Mouse (Mus musculus) embryonic stem cell, embryonic (primary cell): ENCODE results near the gene Tnfaip8l2.
"Not testable (repeated sequence)": the region's sequence is repeated elsewhere in the genome, so short reads cannot be mapped to it uniquely, and the experiment has no call there.

ENCODE experiments used
- CTCF ChIA-PET, 4 experiments: fragments of 300-600 bp in 2 of 4; fragments of 350-600 bp in 2 of 4; sonication (Branson Sonifier 250); formaldehyde crosslinking; loops; one replicate each; lab custom pipeline; 2022; ENCODE audit warnings: inconsistent platforms in 2 of 4; lab: Charles Lee
- POLR2A ChIA-PET, 4 experiments: fragments of 300-600 bp in 2 of 4; fragments of 350-600 bp in 2 of 4; sonication (Branson Sonifier 250); formaldehyde crosslinking; loops; one replicate each; lab custom pipeline; 2022; ENCODE audit warnings: antibody characterized with exemption in 4 of 4, inconsistent platforms in 1 of 4; lab: Charles Lee

Gene Tnfaip8l2

DNA sequence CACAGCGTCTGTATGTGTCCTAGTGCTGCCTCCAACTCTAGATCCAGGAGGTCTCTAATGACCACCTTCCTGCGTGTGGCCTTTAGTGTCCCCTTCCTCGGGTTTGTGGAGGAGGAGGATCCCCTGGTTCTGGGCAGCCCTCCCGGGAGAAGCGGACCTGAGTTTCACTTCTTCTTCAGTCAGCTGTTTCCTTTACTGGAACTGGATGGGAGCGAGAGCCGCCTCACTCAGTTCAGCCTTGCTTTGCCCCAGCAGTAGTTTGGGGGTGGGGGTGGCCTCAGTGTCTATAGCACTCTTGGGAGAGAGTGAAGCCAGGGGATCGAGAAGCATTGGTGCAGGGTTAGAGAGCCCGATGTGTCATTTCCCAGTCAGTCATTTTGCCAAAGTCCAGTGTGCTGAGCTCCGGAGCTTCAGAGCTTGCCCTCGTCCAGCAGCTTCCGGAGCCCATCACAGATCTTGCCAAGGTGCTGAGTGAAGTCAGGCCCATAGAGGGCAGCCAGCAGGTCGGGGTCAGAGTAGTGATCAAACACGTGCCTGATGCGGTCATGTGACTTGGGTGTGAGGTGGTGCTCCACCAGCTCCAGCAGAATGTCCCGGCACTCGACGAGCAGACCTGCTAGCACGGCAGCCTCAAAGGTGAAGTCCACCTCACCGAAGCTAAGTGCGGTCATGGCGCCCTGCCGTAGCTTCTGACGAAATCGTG is 2.4 kb downstream of the Tnfaip8l2 start:
- ChIA-PET POLR2A (interaction anchor here (0.6 to 2.9 kb wide), 47 partner anchors 11 to 171 kb away, joined by 3 to 18 read pairs (median 4); partner anchors contain the start of genes Pip5k1a (in 3 of the 4), Sema6c (in 3 of the 4), Gabpb2 (in 2 of the 4) and Vps72 (in 2 of the 4)), CTCF (interaction anchor here in 2 of 4 experiments (0.7 to 1.9 kb wide), 14 partner anchors 11 to 124 kb away, joined by 3 to 9 read pairs (median 4); partner anchors contain the start of genes Gabpb2 (in 1 of the 2), Sema6c (in 1 of the 2), Tmod4 (in 1 of the 2) and Vps72 (in 1 of the 2))

- POLR2A ChIA-PET: interaction anchor here in 3 of 4 experiments (0.6 to 1.7 kb wide), 6 partner anchors 24 to 147 kb away, joined by 3 to 5 read pairs (median 4); partner anchors contain the start of gene Vps72 (in 1 of the 3)
- CTCF ChIA-PET: no interaction called here
Observed at GRCm38 (mm10) chr3:95136336-95136735, 5.8 kb downstream of the Tnfaip8l2 start.

DNA sequence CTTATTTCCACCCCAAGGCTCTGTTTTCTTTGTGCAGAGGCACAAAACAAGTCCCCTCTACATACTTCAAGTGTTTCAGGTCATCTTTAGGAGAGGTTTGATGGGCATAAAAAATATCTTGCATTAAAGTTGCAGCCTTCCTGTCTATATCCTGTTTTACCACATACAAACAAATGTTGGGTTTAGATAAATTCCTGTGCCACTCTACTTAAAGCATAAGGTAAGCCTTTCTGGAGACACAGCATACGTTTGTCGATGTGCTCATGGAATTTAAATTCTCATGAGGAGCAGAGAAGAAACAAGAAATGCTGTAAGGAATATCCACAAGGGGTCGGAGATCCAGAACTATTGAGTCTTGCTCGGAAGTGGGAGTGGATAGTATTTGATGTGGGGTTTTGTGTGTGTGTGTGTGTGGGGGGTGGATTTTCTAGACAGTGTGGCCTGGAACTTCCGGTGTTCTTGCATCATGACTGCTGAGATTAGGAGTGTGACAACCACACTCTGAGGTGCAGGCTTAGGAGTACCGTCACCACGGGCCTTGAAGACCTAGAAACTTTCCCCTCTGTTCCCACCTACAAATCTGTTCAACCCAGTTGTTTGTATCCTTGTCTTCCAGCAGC is 6.6 kb downstream of the Tnfaip8l2 start:
- CTCF ChIA-PET: interaction anchor here in 1 of 4 experiments (0.5 kb wide), 1 partner anchor 82 kb away, joined by 8 read pairs; no protein-coding TSS in a partner anchor
- POLR2A ChIA-PET: interaction anchor here in 3 of 4 experiments (0.6 to 1.7 kb wide), 7 partner anchors 14 to 120 kb away, joined by 3 to 7 read pairs (median 3); partner anchors contain the start of genes Gabpb2 (in 1 of the 3) and Vps72 (in 1 of the 3)

DNA sequence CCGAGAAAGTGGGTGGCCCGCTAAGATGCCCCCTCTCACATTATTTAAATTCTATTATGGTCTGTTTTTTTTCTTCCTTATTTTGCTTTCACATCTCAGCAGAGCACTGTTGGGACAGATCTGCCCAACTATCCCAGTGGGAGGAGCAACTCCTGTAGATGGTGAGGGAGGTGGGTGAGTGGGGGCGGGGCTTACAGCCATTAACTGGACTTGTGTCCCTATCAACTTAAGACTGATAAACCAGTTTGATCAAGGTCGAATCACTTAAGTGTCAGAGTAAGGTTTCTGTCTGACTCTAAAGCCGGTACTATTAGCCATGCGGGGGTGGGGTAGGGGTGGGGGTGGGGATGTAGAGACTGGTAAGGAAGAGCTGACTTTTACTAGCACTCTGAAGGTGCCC is 7.1 kb downstream of the Tnfaip8l2 start:
- POLR2A ChIA-PET: interaction anchor here in 2 of 4 experiments (0.7 to 1.7 kb wide), 5 partner anchors 15 to 119 kb away, joined by 3 to 7 read pairs (median 3); partner anchors contain the start of genes Gabpb2 (in 1 of the 2) and Vps72 (in 1 of the 2)
- CTCF ChIA-PET: interaction anchor here in 1 of 4 experiments (0.5 kb wide), 1 partner anchor 81 kb away, joined by 8 read pairs; no protein-coding TSS in a partner anchor

GRCm38 (mm10) chr3:95134133-95134532 is 8.0 kb downstream of the Tnfaip8l2 start:
- POLR2A ChIA-PET, CTCF ChIA-PET: not testable (repeated sequence)

DNA sequence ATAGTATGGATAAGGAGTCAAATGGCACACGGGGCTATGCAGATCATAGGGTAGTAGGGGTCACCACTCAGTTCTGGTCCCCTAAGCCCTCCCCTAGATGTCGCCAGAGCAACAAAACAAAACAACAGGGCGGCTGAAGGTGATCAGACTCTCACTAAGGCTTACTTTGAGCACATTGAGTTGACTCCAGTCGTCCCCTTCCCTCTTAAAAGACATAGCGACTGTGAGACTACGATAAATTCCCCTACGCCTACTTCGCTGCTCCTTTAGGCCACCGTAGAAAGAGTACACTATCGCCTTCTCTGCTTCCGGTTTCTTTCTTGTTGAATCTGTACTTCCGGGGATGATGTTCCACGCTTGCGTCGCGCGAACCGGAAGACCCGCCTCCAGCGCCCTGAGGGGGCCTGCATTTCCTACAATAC is 8.5 kb downstream of the Tnfaip8l2 start, which contains the start of the genes Scnm1 and Lysmd1:
Gene Scnm1 (minus strand): TSS at position 332 of the 422 bp plus-strand sequence.
Gene Lysmd1 (plus strand): TSS at position 409 of the 422 bp plus-strand sequence.
- POLR2A ChIA-PET: interaction anchor here in 1 of 4 experiments (1.4 kb wide), 1 partner anchor 118 kb away, joined by 3 read pairs; the partner anchor contains the start of gene Zfp687
- CTCF ChIA-PET: interaction anchor here in 2 of 4 experiments (1.1 to 1.7 kb wide), 2 partner anchors 9 kb away, joined by 3 to 7 read pairs; partner anchors contain the start of genes Tmod4 (in 1 of the 2) and Tnfaip8l2 (in 1 of the 2)

DNA sequence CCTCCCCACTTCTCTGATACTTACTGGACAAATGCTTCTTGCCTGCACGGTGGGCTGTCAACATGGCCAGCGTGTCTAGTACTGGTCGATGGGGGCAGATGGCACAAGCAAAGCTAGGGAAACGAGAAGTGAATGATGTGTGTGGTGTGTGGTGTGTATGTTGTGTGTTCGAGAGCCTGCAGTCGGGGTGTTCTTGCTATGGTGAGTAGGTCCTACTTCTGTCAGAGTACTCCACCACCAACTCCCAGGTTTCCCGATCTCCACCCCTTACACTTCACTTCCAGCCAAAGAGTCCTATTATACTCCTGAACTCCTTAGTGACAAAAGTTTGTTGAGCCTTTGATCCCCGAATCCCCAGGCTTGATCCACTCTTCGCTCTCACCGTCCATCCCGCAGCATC is 9.0 kb downstream of the Tnfaip8l2 start:
- CTCF ChIA-PET: interaction anchor here in 2 of 4 experiments (1.1 to 1.7 kb wide), 6 partner anchors 9 to 22 kb away, joined by 3 to 7 read pairs (median 3); partner anchors contain the start of genes Tmod4 (in 1 of the 2), Tnfaip8l2 (in 1 of the 2) and Vps72 (in 1 of the 2)
- POLR2A ChIA-PET: interaction anchor here in 2 of 4 experiments (0.9 to 1.8 kb wide), 7 partner anchors 9 to 117 kb away, joined by 3 to 4 read pairs (median 3); partner anchors contain the start of genes Tnfaip8l2 (in 1 of the 2) and Zfp687 (in 1 of the 2)

DNA sequence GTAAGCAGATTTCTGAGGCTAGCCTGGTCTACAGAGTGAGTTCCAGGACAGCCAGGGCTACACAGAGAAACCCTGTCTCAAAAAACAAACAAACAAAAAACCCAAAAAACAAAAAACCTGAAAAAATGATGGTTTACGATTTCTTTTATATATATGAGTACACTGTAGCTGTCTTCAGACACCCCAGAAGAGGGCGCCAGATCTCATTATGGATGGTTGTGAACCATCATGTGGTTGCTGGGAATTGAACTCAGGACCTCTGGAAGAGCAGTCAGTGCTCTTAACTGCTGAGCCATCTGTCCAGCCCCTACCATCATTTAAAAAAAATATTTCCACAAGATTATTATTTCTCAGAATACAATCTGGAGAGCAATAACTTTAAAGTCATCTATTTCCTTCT is 9.8 kb downstream of the Tnfaip8l2 start:
- POLR2A ChIA-PET: interaction anchor here in 3 of 4 experiments (0.7 to 1.8 kb wide), 8 partner anchors 10 to 116 kb away, joined by 3 to 4 read pairs (median 3); partner anchors contain the start of genes Tnfaip8l2 (in 1 of the 3) and Zfp687 (in 1 of the 3)
- CTCF ChIA-PET: interaction anchor here in 3 of 4 experiments (0.6 to 1.7 kb wide), 8 partner anchors 8 to 318 kb away, joined by 3 to 7 read pairs (median 3); partner anchors contain the start of genes Tmod4 (in 1 of the 3), Tnfaip8l2 (in 1 of the 3) and Vps72 (in 1 of the 3)

- ChIA-PET CTCF (no interaction called here), POLR2A (interaction anchor here in 2 of 4 experiments (2.1 to 3.8 kb wide), 2 partner anchors 10 kb away, joined by 9 to 13 read pairs; no protein-coding TSS in a partner anchor)
Observed at GRCm38 (mm10) chr3:95130081-95130480, 12.1 kb downstream of the Tnfaip8l2 start.

- POLR2A ChIA-PET: interaction anchor here in 3 of 4 experiments (0.5 to 3.8 kb wide), 13 partner anchors 8 to 98 kb away, joined by 3 to 18 read pairs (median 4); partner anchors contain the start of gene Vps72 (in 1 of the 3)
- CTCF ChIA-PET: interaction anchor here (0.6 to 1.3 kb wide), 4 partner anchors 10 to 103 kb away, joined by 3 to 5 read pairs (median 3); partner anchors contain the start of gene Mllt11 (in 1 of the 4)
Observed at GRCm38 (mm10) chr3:95129226-95129651, 12.9 kb downstream of the Tnfaip8l2 start.

DNA sequence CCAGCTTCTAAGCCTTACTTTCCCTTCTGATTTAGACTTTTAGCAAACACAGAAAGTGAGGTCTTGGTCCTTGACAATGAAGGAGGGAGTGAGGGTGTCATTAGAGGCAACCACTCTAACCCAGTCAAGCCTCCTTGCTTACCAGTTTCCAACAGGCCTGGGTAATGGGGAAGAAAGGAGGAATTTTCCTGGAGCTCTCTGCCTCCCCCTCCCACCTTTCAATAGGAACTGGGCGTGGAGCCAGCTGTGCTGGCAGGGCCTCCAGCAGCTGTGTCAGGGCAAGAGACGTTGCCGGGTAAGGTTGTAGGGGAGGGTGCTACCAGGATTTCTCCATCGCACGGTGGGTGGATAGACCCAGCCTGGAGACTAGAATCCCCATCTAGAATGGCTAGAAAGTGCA is 17.2 kb downstream of the Tnfaip8l2 start:
- POLR2A ChIA-PET: interaction anchor here in 3 of 4 experiments (1.0 to 2.6 kb wide), 14 partner anchors 9 to 150 kb away, joined by 3 to 16 read pairs (median 5); partner anchors contain the start of genes Vps72 (in 3 of the 3), Pi4kb (in 1 of the 3) and Zfp687 (in 1 of the 3)
- CTCF ChIA-PET: interaction anchor here in 1 of 4 experiments (0.8 to 2.7 kb wide), 7 partner anchors 15 to 71 kb away, joined by 3 to 9 read pairs (median 4); partner anchors contain the start of genes Sema6c and Tnfaip8l2

GRCm38 (mm10) chr3:95124246-95124645 is 17.9 kb downstream of the Tnfaip8l2 start, which contains the start of gene Tmod4:
Gene Tmod4 (plus strand): TSS chr3:95124476.
- ChIA-PET POLR2A (interaction anchor here in 3 of 4 experiments (0.7 to 2.6 kb wide), 15 partner anchors 9 to 150 kb away, joined by 3 to 16 read pairs (median 4); partner anchors contain the start of genes Vps72 (in 3 of the 3), Pi4kb (in 1 of the 3), Pip5k1a (in 1 of the 3) and Zfp687 (in 1 of the 3)), CTCF (interaction anchor here in 3 of 4 experiments (0.6 to 2.7 kb wide), 12 partner anchors 9 to 111 kb away, joined by 3 to 9 read pairs (median 4); partner anchors contain the start of genes Sema6c (in 1 of the 3) and Tnfaip8l2 (in 1 of the 3))

DNA sequence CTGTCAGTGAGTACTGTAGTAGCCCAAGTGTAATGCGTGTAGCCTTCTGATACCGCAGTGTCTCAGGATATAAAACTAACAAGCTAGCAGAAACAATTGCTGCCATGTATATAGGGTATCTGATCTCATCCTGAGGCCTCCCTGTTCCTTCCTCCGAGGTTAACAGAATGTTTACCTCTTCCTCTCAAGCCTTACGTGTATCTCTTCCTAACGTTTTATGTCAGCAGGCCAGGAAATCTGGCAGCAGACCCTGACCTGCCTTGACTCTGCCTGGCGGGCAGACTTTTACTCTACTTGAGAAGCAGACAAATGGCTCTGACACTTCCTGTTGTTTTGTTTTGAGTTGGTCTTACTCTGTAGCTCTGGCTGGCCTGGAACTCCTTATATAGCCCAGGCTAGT is 20.6 kb downstream of the Tnfaip8l2 start:
- POLR2A ChIA-PET: interaction anchor here in 3 of 4 experiments (0.6 to 1.5 kb wide), 6 partner anchors 10 to 97 kb away, joined by 3 to 4 read pairs (median 4); partner anchors contain the start of genes Vps72 (in 2 of the 3), Gabpb2 (in 1 of the 3) and Pip5k1a (in 1 of the 3)
- CTCF ChIA-PET: interaction anchor here in 1 of 4 experiments (1.2 kb wide), 1 partner anchor 11 kb away, joined by 3 read pairs; no protein-coding TSS in a partner anchor

- ChIA-PET CTCF (interaction anchor here in 2 of 4 experiments (0.7 to 1.4 kb wide), 4 partner anchors 15 to 687 kb away, joined by 3 to 4 read pairs (median 3); no protein-coding TSS in a partner anchor), POLR2A (interaction anchor here in 2 of 4 experiments (0.8 to 5.6 kb wide), 8 partner anchors 10 to 101 kb away, joined by 3 to 26 read pairs (median 5); partner anchors contain the start of gene Pip5k1a (in 2 of the 2))
Observed at GRCm38 (mm10) chr3:95117751-95118150, 24.4 kb downstream of the Tnfaip8l2 start.

- POLR2A ChIA-PET: interaction anchor here in 2 of 4 experiments (0.7 to 3.7 kb wide), 7 partner anchors 11 to 97 kb away, joined by 3 to 16 read pairs (median 6); partner anchors contain the start of genes Sema6c (in 1 of the 2) and Tmod4 (in 1 of the 2)
- CTCF ChIA-PET: interaction anchor here in 2 of 4 experiments (0.5 to 0.9 kb wide), 2 partner anchors 11 to 43 kb away, joined by 3 read pairs; partner anchors contain the start of gene Tmod4 (in 1 of the 2)
Observed at GRCm38 (mm10) chr3:95112760-95113159, 29.4 kb downstream of the Tnfaip8l2 start.
